Mouse (Mus musculus) midbrain, embryonic 14.5 days (tissue): ENCODE results near the gene Pam. TPM values are rescaled to one million over a fixed set of nuclear protein-coding genes. Genes with fewer than 3 reads are reported as not detected.

Source experiments
- ATAC-seq: fragments of 200-750 bp; cut with Nextera tagmentation; 2 replicates; pipeline ENCODE4 v1.8.0; 2017; ENCODE audit warnings: moderate number of reproducible peaks, moderate library complexity; ENCODE audit not compliant: low FRiP score, low TSS enrichment
- DNase-seq: peaks from one replicate; pipeline ENCODE4 v3.0.0-alpha.2; 2015
- H3K27ac ChIP-seq: fragments of 300-500 bp; sonication (generic); replicated peaks from 2 replicates; pipeline ENCODE4 v1.5.1; 2014; ENCODE audit warnings: mild to moderate bottlenecking, low read depth, low read length, moderate library complexity
- H3K27me3 ChIP-seq: fragments of 300-500 bp; sonication (generic); 2 replicates; pipeline ENCODE4 v1.6.1; 2014; ENCODE audit warnings: low read length, control low read depth, mixed read lengths; ENCODE audit not compliant: control insufficient read depth, insufficient read depth
- H3K36me3 ChIP-seq: fragments of 300-500 bp; sonication (generic); 2 replicates; pipeline ENCODE4 v1.6.1; 2014; ENCODE audit warnings: low read length, control low read depth; ENCODE audit not compliant: control insufficient read depth, insufficient read depth
- H3K4me1 ChIP-seq: fragments of 300-500 bp; sonication (generic); 2 replicates; pipeline ENCODE4 v1.6.1; 2014; ENCODE audit warnings: mild to moderate bottlenecking, antibody characterized with exemption, low read length, control low read depth; ENCODE audit not compliant: control insufficient read depth, insufficient read depth
- H3K4me2 ChIP-seq: fragments of 300-500 bp; sonication (generic); 2 replicates; pipeline ENCODE4 v1.6.1; 2014; ENCODE audit warnings: mild to moderate bottlenecking, low read length, moderate library complexity
- H3K4me3 ChIP-seq: fragments of 300-500 bp; sonication (generic); replicated peaks from 2 replicates; pipeline ENCODE4 v1.5.1; 2014; ENCODE audit warnings: low read depth, low read length
- H3K9ac ChIP-seq: fragments of 300-500 bp; sonication (generic); replicated peaks from 2 replicates; pipeline ENCODE4 v1.6.1; 2014; ENCODE audit warnings: mild to moderate bottlenecking, low read length, moderate library complexity
- H3K9me3 ChIP-seq: fragments of 300-500 bp; sonication (generic); 2 replicates; pipeline ENCODE4 v1.6.1; 2016; ENCODE audit warnings: low read length, control low read depth, mixed read lengths; ENCODE audit not compliant: control insufficient read depth
- WGBS: fragments of 180-500 bp; shearing (Covaris S2); extraction: QIAGEN DNeasy Blood & Tissue Kit; methylation state at CpG from one replicate; pipeline ENCODE4 v1.1.7; 2014; 5-methylcytosine and 5-hydroxymethylcytosine counted together
- polyA plus RNA-seq: library from polyadenylated mRNA; unstranded; fragments of >200 nt; fragmentation: Nextera tagmentation; extraction: Ambion mirVana; gene quantifications from 2 replicates; pipeline ENCODE4 v1.2.1, GENCODE M21; 2014

Pam gene
- polyA plus RNA-seq, 1 experiment from 2014 or later, result 47.2 TPM

DNA sequence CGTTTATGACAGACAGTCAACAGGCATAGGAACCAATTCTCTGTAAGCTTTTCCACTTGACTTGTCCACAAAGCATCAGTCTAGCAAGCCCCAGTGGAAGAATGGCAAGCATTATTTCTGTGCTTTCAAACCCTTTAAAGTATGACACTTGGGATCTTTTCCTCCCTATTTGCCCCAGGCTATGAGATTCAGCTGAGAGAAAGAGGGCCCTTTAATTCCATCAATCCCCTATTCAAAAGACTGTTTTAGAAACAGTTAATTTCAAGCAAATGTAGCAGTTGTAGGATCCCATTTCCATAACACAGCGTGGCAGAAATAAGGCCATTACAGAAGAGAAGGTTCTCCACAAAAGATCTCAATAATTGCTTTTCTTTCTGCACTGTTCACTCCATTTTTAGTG, 53.0 kb downstream of the Pam start:
- Histone ChIP-seq H3K4me1 (0 out of 2 replicates have a peak, but pooled peaks cover 3% of the 10 kb centered on the region), H3K9ac (no peak overlapping the region), H3K27me3 (no peaks in the 10 kb centered on the region), H3K36me3 (no peaks in the 10 kb centered on the region), H3K4me2 (no peak overlapping the region), H3K27ac (no peak overlapping the region), H3K4me3 (no peak overlapping the region), H3K9me3 (no peaks in the 10 kb centered on the region)
- ATAC-seq (no peak), DNase-seq (peak; percentile 61)
- 13% methylated on average over 2 of the region's 2 CpGs for WGBS

DNA sequence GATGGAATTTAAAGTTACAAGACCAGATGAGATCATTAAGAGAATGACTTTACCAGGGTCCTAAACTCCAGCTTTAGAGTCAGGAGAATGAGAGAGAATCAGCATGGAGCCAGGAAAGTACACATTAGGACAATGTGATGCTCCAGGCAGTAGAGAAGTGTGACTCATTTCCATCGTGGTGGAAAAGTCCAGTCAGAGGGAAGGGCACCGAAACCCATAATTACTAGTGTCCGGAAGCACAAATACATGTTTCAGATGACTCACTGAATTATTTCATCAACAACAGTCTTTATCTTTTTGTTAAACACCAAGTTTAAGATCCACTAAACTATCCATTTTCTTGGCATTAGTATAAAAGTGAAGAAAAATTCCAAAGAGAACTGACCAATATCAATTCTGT, 57.2 kb downstream of the Pam start:
- Histone ChIP-seq H3K36me3 (no peaks in the 10 kb centered on the region), H3K4me3 (no peak overlapping the region), H3K4me1 (no peaks in the 10 kb centered on the region), H3K27ac (no peak overlapping the region), H3K4me2 (no peak overlapping the region), H3K27me3 (no peaks in the 10 kb centered on the region), H3K9ac (no peak overlapping the region), H3K9me3 (no peaks in the 10 kb centered on the region)
- no peak for DNase-seq
- WGBS, result 90% methylated on average over 3 of the region's 3 CpGs
- ATAC-seq, result no peak

DNA sequence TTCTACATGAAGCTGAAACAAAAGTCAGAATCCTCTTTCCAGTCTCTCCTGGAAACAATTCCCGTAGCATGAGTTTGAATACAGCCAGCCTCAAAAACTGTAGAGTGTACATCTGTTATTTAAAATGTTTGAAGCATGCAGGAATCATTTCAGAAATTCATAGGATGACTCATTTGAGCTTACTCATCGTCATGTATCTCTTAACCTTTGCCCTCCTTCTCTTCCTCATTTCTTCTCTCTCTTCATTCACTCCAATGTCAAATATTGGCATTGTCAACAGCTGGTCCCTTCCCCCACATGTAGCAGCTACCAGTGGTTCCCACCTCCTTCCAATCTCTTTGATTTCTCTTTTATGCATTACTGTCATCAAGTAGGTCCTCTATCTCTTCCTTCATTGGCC, 59.7 kb downstream of the Pam start:
- Histone ChIP-seq H3K4me2 (no peak overlapping the region), H3K36me3 (no peaks in the 10 kb centered on the region), H3K9ac (no peak overlapping the region), H3K27me3 (no peaks in the 10 kb centered on the region), H3K4me1 (no peaks in the 10 kb centered on the region), H3K4me3 (no peak overlapping the region), H3K9me3 (no peaks in the 10 kb centered on the region), H3K27ac (no peak overlapping the region)
- ATAC-seq, result no peak
- 89% methylated on average over 2 of the region's 2 CpGs for whole genome bisulfite sequencing
- DNase-seq, result no peak

DNA sequence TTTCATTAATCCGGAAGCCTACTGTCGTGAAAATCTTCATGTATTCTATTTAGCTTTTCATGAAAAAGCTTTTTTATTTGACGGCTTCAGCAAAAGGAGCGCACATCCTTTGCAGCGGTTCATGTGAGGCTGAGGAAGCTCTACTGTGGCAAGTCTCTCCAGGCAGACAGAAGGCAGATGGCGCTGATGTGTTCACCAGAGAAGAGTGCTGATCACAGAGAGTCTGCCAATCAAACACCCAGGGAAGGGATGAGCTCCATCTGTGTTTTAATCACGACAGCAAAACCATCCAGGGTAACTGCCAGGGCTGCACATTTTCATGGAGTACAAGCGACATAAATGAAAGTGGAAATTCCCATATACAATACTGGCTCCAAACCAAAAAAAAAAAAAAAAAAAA, 63.6 kb downstream of the Pam start:
- no peak overlapping the region for H3K4me2 ChIP-seq
- no peak overlapping the region for H3K27ac ChIP-seq
- 66% methylated on average over 8 of the region's 8 CpGs for WGBS
- no peaks in the 10 kb centered on the region for H3K4me1 ChIP-seq
- no peak overlapping the region for H3K4me3 ChIP-seq
- ATAC-seq (peak; percentile 53; the same call in 1 of the 2 replicates), DNase-seq (peak; percentile 67)
- no peaks in the 10 kb centered on the region for H3K27me3 ChIP-seq
- no peaks in the 10 kb centered on the region for H3K36me3 ChIP-seq
- H3K9ac ChIP-seq, result no peak overlapping the region
- H3K9me3 ChIP-seq, result no peaks in the 10 kb centered on the region

GRCm38 (mm10) chr1:98029025-98029424, 66.4 kb downstream of the Pam start:
- Histone ChIP-seq H3K4me1 (no peaks in the 10 kb centered on the region), H3K27me3 (no peaks in the 10 kb centered on the region), H3K36me3 (no peaks in the 10 kb centered on the region), H3K4me3 (no peak overlapping the region), H3K9ac (no peak overlapping the region), H3K9me3 (no peaks in the 10 kb centered on the region), H3K27ac (no peak overlapping the region), H3K4me2 (no peak overlapping the region)
- DNase-seq (no peak), ATAC-seq (no peak)
- WGBS, result 95% methylated on average over 5 of the region's 5 CpGs

DNA sequence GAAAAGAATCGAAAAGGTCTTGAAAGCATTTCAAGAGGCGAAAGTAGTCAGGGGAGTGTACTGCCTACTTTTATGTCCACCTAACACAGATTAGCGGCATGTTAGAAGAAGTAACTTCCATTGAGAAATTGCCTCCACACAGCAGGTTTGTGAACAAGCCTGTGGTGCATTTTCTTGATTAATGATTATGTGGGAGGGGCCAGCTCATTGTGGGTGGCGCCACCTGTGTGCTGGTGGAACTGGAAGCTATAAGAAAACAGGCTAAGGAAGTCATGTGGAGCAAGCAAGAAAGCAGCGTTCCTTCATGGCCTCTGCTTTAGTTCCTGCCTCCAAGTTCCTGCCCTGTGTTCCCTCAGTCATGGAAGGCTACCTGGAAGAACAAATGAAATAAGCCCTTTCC, 67.0 kb downstream of the Pam start:
- H3K36me3 ChIP-seq, result no peaks in the 10 kb centered on the region
- H3K4me3 ChIP-seq, result no peak overlapping the region
- H3K9ac ChIP-seq, result no peak overlapping the region
- no peak for ATAC-seq
- WGBS, result 93% methylated on average over 5 of the region's 5 CpGs
- H3K4me2 ChIP-seq, result no peak overlapping the region
- no peaks in the 10 kb centered on the region for H3K9me3 ChIP-seq
- no peak for DNase-seq
- no peaks in the 10 kb centered on the region for H3K27me3 ChIP-seq
- H3K4me1 ChIP-seq, result no peaks in the 10 kb centered on the region
- H3K27ac ChIP-seq, result no peak overlapping the region

DNA sequence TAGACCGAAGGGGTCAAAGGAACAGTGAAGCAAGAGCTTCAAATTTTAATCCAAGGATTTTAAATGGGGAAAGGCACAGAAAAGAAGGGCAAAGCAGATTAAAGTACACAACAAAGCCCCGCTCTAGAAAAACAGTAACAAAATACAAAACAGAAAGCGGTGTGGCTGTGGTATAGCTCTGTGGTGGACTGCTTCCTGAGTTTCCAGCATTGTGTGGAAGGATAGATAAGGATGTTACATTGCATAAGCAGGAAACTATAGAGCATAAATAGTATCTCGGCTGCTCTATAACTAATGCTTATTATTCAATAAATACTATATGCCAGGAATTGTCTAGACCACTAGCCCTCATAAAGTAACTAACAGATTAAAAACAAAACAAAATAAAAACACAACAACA, 67.5 kb downstream of the Pam start:
- Histone ChIP-seq H3K4me3 (no peak overlapping the region), H3K27me3 (no peaks in the 10 kb centered on the region), H3K9ac (no peak overlapping the region), H3K9me3 (no peaks in the 10 kb centered on the region), H3K36me3 (no peaks in the 10 kb centered on the region), H3K4me1 (no peaks in the 10 kb centered on the region), H3K4me2 (no peak overlapping the region), H3K27ac (no peak overlapping the region)
- DNase-seq, result no peak
- 90% methylated on average over 4 of the region's 4 CpGs for WGBS
- no peak for ATAC-seq

- DNase-seq, result no peak
- H3K36me3 ChIP-seq, result no peaks in the 10 kb centered on the region
- H3K9ac ChIP-seq, result no peak overlapping the region
- no peak for ATAC-seq
- no peaks in the 10 kb centered on the region for H3K4me1 ChIP-seq
- WGBS, result 87% methylated on average over 6 of the region's 6 CpGs
- no peak overlapping the region for H3K27ac ChIP-seq
- H3K4me2 ChIP-seq, result no peak overlapping the region
- no peak overlapping the region for H3K4me3 ChIP-seq
- no peaks in the 10 kb centered on the region for H3K27me3 ChIP-seq
- no peaks in the 10 kb centered on the region for H3K9me3 ChIP-seq
These were observed 69.4 kb downstream of the Pam start for GRCm38 (mm10) chr1:98025924-98026640.

- Histone ChIP-seq H3K4me1 (no peaks in the 10 kb centered on the region), H3K27me3 (no peaks in the 10 kb centered on the region), H3K4me2 (no peak overlapping the region), H3K27ac (no peak overlapping the region), H3K9ac (no peak overlapping the region), H3K9me3 (no peaks in the 10 kb centered on the region), H3K4me3 (no peak overlapping the region), H3K36me3 (no peaks in the 10 kb centered on the region)
- DNase-seq (no peak), ATAC-seq (no peak)
- 76% methylated on average over 4 of the region's 4 CpGs for WGBS
These were observed 71.6 kb downstream of the Pam start for GRCm38 (mm10) chr1:98023866-98024265.
